Mouse (Mus musculus) small intestine, adult 2 months (tissue): ENCODE data around the gene Sp9. TPM values are rescaled to one million over a fixed set of nuclear protein-coding genes. Genes with fewer than 3 reads are reported as not detected.

Experiments
- H3K27ac ChIP-seq: fragments of 200-500 bp; 2 replicates; pipeline ENCODE4 v1.5.1; 2012; ENCODE audit warnings: low read depth, low read length, control low read depth, inconsistent platforms; ENCODE audit not compliant: insufficient read depth
- H3K27me3 ChIP-seq: fragments of 200-500 bp; 2 replicates; pipeline ENCODE4 v1.6.1; 2012; ENCODE audit warnings: mild to moderate bottlenecking, moderate library complexity, low read length, inconsistent platforms; ENCODE audit not compliant: control insufficient read depth, insufficient read depth
- H3K36me3 ChIP-seq: fragments of 200-500 bp; 2 replicates; pipeline ENCODE4 v1.6.1; 2012; ENCODE audit warnings: mild to moderate bottlenecking, low read length, control low read depth, inconsistent platforms; ENCODE audit not compliant: control insufficient read depth, insufficient read depth
- H3K4me1 ChIP-seq: fragments of 200-500 bp; 2 replicates; pipeline ENCODE4 v1.6.1; 2012; ENCODE audit warnings: low read length, inconsistent platforms, mixed read lengths; ENCODE audit not compliant: control insufficient read depth, insufficient read depth, insufficient read length
- H3K4me3 ChIP-seq: fragments of 200-500 bp; 2 replicates; pipeline ENCODE4 v1.5.1; 2012; ENCODE audit warnings: low read depth, mild to moderate bottlenecking, control low read depth, inconsistent platforms, low read length, moderate library complexity
- CTCF ChIP-seq: fragments of 200-500 bp; IDR thresholded peaks from 2 replicates; pipeline ENCODE4 v1.5.1; 2012; ENCODE audit warnings: low read depth, mild to moderate bottlenecking, control low read depth, inconsistent platforms, low read length, moderate library complexity, mixed read lengths; ENCODE audit not compliant: insufficient replicate concordance, insufficient read length; ENCODE audit errors: extremely low read depth
- POLR2A ChIP-seq: fragments of 200-500 bp; IDR thresholded peaks from 2 replicates; pipeline ENCODE4 v1.6.1; 2012; ENCODE audit warnings: low read depth, mild to moderate bottlenecking, control low read depth, inconsistent platforms, low read length, moderate library complexity
- WGBS: fragments of 180-500 bp; shearing (Covaris S2); methylation state at CpG from one replicate; pipeline ENCODE4 v1.1.7; 2018; 5-methylcytosine and 5-hydroxymethylcytosine counted together
- polyA plus RNA-seq: library from polyadenylated mRNA; depleted of rRNA; stranded (reverse); fragments of >200 nt; gene quantifications from 2 replicates; pipeline ENCODE4 v1.2.3, GENCODE M21; 2012

Gene Sp9
- polyA plus RNA-seq, 1 experiment, result 0.03 TPM

DNA sequence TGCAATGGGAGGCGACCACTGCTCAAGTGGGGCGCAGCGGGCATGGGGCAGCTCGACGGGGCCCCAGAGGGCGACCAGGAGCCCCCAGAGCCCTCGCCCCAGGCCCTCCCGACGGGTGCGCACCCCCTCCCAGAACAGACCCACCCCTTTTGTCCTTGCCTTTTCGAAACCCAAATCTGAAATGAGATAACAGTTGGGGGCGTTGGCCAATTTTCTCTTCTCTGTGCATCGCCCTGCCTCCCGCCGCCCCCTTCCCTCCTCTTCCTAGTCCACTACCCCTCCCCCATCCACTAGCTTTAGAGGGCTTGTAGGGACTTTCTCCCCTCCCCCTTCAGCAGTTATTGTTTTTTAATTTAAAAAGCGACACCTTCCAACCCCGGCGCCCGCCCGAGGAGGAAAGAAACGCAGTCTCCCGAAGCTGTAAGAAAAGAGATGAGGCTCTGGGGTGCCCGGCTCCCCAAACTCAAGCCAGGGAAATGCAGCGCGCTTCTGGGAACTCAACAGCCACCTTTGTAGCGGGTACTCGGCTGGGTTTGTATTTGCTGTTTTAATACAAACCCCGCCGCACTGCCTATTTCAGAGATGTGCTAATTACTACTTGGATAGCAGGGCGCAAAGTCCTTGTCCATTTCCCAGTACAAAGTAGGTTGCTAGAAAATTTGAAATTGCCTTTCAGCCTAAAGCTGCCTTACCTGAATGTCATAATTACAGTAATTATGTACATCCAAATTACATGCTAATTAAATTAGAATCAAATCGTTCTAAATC, 7.7 kb downstream of the Sp9 start:
- WGBS, result 5% methylated on average over 29 of the region's 31 CpGs
- peaks cover 9% of the 10 kb centered on the region; the same call in 1 of the 2 replicates for H3K4me1 ChIP-seq
- H3K27ac ChIP-seq, result no peak overlapping the region
- no peak overlapping the region for H3K4me3 ChIP-seq
- TF ChIP-seq POLR2A (no peak), CTCF (no peak)
- H3K36me3 ChIP-seq, result no peaks in the 10 kb centered on the region
- peaks cover 53% of the 10 kb centered on the region for H3K27me3 ChIP-seq

DNA sequence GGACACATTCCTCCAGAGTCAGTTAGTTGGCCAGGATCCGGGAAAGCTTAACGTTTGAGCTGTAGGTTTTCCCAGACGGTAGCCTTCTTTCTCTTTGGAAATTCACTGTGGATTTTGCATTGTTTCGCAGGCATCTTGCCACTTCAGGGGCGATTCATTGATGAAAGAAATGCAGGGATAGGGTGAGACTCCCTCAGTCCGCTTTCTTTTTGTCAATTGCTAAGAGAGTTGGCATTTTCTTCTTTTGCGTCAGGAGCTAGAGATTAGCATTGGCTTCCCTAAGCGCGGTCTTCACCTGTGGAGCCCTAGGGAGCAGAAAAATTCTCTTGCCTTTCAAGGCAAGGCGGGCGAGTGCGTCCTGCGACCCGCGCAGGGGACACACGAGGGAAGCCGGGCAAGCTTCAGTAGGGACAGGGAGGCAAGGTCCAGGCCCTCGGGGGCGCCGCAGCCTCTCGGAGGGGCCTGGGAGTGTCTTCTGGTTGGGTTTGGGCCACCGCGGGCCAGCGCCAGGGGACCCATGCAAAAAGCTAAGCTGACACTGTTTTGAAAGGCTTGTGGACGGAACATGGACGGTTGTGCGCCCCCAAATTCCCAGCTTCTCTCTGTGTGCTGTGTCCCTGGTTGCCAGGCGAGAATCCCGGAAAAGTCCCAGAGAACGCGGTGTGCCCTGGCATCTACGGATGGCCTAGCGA, 8.8 kb downstream of the Sp9 start:
- Histone ChIP-seq H3K4me3 (no peak overlapping the region; the same call in 1 of the 2 replicates), H3K27me3 (peaks cover 48% of the 10 kb centered on the region)

DNA sequence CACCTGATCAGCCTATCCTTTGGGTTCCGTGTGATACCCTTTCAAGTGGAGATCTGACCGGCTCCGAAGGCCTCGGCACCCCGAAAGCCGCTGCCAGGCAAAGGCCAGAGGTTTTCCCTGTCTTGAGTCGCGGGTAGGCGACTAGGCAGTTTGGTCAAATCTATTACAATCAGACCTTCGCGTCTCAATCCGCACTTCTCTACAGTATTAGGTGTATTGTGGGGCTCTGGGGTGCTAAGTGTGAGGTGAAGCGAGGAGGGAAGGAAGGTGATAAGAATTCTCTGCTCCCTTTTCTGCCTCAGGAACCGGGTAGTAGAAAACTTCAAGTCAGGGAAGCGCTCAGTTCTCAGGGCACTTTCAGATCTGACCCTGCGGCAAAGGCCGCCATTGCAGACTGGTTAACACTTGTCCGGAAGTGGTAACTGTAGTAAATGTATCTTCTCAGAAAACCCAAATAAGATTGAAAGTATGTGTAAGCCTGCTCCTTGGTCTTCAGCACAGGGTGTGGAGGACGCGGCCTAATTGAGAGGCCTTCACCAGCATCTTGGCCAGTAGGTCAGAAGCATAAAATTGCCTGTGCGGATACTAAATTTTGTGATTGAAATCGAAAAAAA, 9.4 kb downstream of the Sp9 start:
- H3K36me3 ChIP-seq, result 0 out of 2 replicates have a peak, but pooled peaks cover 3% of the 10 kb centered on the region
- H3K27me3 ChIP-seq, result peaks cover 48% of the 10 kb centered on the region
- H3K4me1 ChIP-seq, result peaks cover 6% of the 10 kb centered on the region; the same call in 1 of the 2 replicates
- TF ChIP-seq CTCF, result no peak
- no peak overlapping the region; the same call in 1 of the 2 replicates for H3K4me3 ChIP-seq
- H3K27ac ChIP-seq, result no peak overlapping the region
- 46% methylated on average over 22 of the region's 22 CpGs for WGBS

More for the DNA sequence above, 8.8 kb downstream of the Sp9 start:
- H3K4me1 ChIP-seq, result peaks cover 6% of the 10 kb centered on the region; the same call in 1 of the 2 replicates
- H3K27ac ChIP-seq, result no peak overlapping the region
- no peak for TF ChIP-seq CTCF
- TF ChIP-seq POLR2A, result no peak
- 14% methylated on average over 33 of the region's 33 CpGs for WGBS
- 0 out of 2 replicates have a peak, but pooled peaks cover 2% of the 10 kb centered on the region for H3K36me3 ChIP-seq

DNA sequence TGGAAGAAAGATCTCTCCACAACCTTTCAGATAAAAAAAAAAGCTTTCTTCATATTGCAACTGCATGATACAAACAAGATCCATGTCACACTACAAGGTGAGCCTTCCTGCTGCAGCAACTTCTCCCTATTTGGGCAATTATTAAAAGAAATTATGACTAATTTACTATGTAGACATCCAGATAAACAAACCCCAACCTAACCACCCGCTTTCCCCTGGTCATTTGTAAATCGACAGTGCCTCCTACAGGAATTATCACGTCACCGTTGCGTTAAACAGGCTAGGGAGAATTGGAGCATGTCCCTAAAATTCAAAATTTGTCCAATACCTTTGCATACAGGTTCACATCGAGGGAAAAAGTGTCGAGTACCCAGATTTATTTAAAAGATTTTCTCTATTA, 10.0 kb downstream of the Sp9 start:
- Histone ChIP-seq H3K27ac (no peak overlapping the region), H3K27me3 (peaks cover 46% of the 10 kb centered on the region), H3K36me3 (0 out of 2 replicates have a peak, but pooled peaks cover 4% of the 10 kb centered on the region), H3K4me3 (no peak overlapping the region), H3K4me1 (peaks cover 6% of the 10 kb centered on the region; the same call in 1 of the 2 replicates)
- 32% methylated on average over 7 of the region's 7 CpGs for WGBS
- TF ChIP-seq CTCF (no peak), POLR2A (no peak)

DNA sequence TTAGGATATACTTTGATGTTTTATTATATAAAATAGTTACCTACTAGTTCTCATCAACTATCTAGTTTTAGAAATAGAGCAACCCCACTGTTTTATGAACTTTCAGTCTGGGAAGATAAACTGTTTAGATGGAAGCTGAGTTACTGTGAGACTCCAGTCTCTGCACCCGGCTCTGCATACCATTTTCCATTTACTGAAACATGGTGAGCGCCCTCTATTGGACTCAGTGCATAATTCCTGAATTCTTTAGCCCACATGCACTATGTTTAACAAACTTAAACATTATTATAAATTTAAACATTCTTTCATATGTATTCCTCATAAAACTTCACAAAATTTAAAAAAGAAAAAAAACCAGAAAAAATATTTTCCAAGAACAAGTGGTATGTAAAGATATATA, 13.9 kb downstream of the Sp9 start:
- Histone ChIP-seq H3K4me3 (no peak overlapping the region), H3K27ac (no peak overlapping the region), H3K36me3 (peaks cover 20% of the 10 kb centered on the region; the same call in 1 of the 2 replicates), H3K4me1 (peaks cover under 1% of the 10 kb centered on the region; the same call in 1 of the 2 replicates), H3K27me3 (peaks cover 12% of the 10 kb centered on the region)
- no peak for TF ChIP-seq POLR2A
- TF ChIP-seq CTCF, result no peak
- WGBS, result 6% methylated on average over 2 of the region's 2 CpGs

DNA sequence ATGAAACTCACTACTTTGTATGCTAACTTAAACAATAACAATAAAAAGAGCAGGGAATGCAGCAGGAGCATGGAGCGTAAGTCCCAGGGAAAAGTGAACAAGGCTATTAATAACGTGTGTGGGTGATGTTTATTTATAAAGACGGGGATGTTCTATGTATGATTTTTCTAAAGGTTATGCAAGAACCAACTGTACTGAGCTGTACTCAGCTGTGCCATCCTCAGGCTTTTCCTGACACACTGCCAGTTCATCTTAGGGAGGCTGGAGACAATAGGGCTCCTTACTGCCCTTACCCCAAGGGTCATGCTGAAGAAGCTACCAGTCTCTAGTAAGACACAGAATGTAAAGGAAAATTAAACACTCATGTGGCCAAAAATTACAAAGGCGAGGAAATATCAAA, 19.4 kb downstream of the Sp9 start:
- H3K27me3 ChIP-seq, result no peaks in the 10 kb centered on the region
- no peak overlapping the region for H3K4me3 ChIP-seq
- no peak overlapping the region for H3K27ac ChIP-seq
- TF ChIP-seq CTCF (no peak), POLR2A (no peak)
- peaks cover 32% of the 10 kb centered on the region for H3K36me3 ChIP-seq
- whole genome bisulfite sequencing, result 86% methylated on average over 4 of the region's 4 CpGs
- H3K4me1 ChIP-seq, result no peaks in the 10 kb centered on the region

DNA sequence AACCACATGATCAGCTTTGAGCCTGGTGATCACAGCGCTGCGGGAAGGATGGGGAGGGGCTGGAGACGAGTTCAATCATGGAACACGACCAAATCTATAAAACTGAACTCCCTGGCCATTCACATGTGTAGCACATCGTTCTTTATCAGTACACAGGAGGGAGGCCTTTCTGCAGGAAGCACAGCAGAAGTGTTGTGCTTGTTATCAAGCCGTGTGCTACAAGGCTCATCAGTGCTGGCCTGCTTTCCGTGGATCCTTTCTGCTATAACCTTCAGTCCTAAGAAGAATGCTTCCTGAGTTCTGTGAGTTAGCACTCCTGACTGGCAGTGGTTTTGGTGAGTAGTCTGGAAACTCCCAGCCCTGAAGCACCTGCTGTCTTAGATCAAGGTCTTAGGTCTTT, 23.3 kb downstream of the Sp9 start:
- Histone ChIP-seq H3K36me3 (peaks cover 25% of the 10 kb centered on the region), H3K27me3 (no peaks in the 10 kb centered on the region), H3K4me3 (no peak overlapping the region), H3K4me1 (no peaks in the 10 kb centered on the region), H3K27ac (no peak overlapping the region)
- no peak for TF ChIP-seq POLR2A
- TF ChIP-seq CTCF, result no peak
- WGBS, result 74% methylated on average over 7 of the region's 7 CpGs
